Mouse (Mus musculus) intestine, embryonic 15.5 days (tissue): ENCODE measurements around the gene Cd2bp2. TPM values are rescaled to one million over a fixed set of nuclear protein-coding genes. Genes with fewer than 3 reads are reported as not detected.

Experiments used
- ATAC-seq: fragments of 200-750 bp; cut with Nextera tagmentation; 2 replicates; pipeline ENCODE4 v1.8.0; 2017; ENCODE audit warnings: moderate TSS enrichment, moderate library complexity
- H3K27ac ChIP-seq: fragments of 300-500 bp; sonication (generic); 2 replicates; pipeline ENCODE4 v1.5.1; 2015; ENCODE audit warnings: mild to moderate bottlenecking, inconsistent platforms
- H3K27me3 ChIP-seq: fragments of 300-500 bp; sonication (generic); replicated peaks from 2 replicates; pipeline ENCODE4 v1.6.1; 2015; ENCODE audit warnings: inconsistent platforms
- H3K36me3 ChIP-seq: fragments of 300-500 bp; sonication (generic); 2 replicates; pipeline ENCODE4 v1.6.1; 2015; ENCODE audit warnings: inconsistent platforms
- H3K4me1 ChIP-seq: fragments of 300-500 bp; sonication (generic); replicated peaks from 2 replicates; pipeline ENCODE4 v1.6.1; 2015; ENCODE audit warnings: inconsistent platforms
- H3K4me2 ChIP-seq: fragments of 300-500 bp; sonication (generic); replicated peaks from 2 replicates; pipeline ENCODE4 v1.6.1; 2015; ENCODE audit warnings: mild to moderate bottlenecking, inconsistent platforms
- H3K4me3 ChIP-seq: fragments of 300-500 bp; sonication (generic); replicated peaks from 2 replicates; pipeline ENCODE4 v1.5.1; 2015; ENCODE audit warnings: inconsistent platforms
- H3K9ac ChIP-seq: fragments of 300-500 bp; sonication (generic); 2 replicates; pipeline ENCODE4 v1.6.1; 2015; ENCODE audit warnings: inconsistent platforms
- H3K9me3 ChIP-seq: fragments of 300-500 bp; sonication (generic); 2 replicates; pipeline ENCODE4 v1.6.1; 2016; ENCODE audit warnings: inconsistent platforms
- WGBS: fragments of 180-500 bp; shearing (Covaris S2); methylation state at CpG from one replicate; pipeline ENCODE4 v1.1.7; 2015; 5-methylcytosine and 5-hydroxymethylcytosine counted together
- polyA plus RNA-seq: library from polyadenylated mRNA; unstranded; fragments of >200 nt; fragmentation: Nextera tagmentation; extraction: Ambion mirVana; gene quantifications from 2 replicates; pipeline ENCODE4 v1.2.1, GENCODE M21; 2015

Cd2bp2 gene
- polyA plus RNA-seq, 1 experiment from 2014 or later: 43.4 TPM

DNA sequence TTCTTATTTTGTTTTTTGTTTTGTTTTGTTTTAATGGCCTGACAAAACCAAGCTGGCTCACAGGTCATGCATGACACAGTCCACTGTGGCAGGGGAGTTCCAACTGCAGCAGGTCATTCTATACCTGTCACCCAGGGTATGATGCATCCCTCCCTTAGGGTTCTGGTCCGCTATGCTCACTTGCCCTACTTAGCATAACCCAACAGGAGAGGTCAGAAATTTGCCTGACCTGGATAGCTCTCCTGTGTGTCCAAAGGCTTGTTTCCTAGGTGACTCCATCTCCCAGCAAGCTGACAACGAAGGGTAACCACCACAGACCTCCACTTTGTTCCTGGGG, 49.6 kb downstream of the Cd2bp2 start:
- WGBS: 69% methylated on average over 2 of the region's 2 CpGs

DNA sequence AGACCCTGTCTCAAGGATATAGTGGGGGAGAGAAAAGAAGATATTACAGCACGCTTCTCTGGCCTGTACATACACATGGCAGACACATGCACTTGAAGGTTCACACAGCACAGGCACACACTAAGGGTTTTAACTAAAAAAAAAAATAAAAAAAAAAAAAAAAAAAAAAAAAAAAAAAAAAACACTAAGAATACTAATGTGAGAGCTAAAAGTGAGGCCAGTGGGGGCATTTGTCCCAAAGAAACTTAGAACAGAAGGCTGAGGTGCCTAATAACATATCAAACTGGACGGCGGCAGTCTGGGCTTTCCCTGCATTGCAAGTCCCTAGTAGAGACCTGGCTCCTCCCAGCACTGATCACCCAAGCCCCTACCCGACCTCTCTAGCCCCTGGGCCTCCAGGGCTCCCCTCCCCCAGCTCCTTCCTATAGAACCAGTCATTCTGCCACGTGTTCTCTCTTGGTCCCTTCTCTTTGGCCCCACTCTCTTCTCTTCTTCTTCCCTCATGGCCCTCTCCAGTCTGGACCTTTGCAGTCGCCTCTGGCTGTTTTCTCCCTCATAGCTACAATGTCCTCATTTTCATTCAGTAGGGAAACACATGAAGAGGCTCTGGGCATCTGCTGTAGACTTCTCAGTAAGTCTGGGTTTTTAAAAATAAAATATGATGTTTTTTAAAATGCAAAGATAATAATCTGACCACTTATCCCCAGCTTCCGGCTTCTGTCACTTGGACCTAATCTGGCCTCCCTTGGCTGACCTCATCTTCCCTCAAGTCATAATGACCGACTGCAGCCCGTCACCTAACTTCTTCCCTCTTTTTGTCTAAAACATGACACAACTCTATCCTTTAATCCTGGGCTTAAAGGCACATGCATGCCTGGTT, 50.2 kb downstream of the Cd2bp2 start:
- Histone ChIP-seq H3K27me3 (no peaks in the 10 kb centered on the region), H3K36me3 (no peaks in the 10 kb centered on the region), H3K9me3 (no peaks in the 10 kb centered on the region), H3K4me1 (no peaks in the 10 kb centered on the region), H3K4me3 (no peak overlapping the region), H3K9ac (no peak overlapping the region), H3K4me2 (no peak overlapping the region), H3K27ac (no peak overlapping the region)
- no peak for ATAC-seq
- 54% methylated on average over 9 of the region's 9 CpGs for WGBS

More for the DNA sequence above, 49.6 kb downstream of the Cd2bp2 start:
- H3K4me1 ChIP-seq: no peaks in the 10 kb centered on the region
- no peak overlapping the region for H3K9ac ChIP-seq
- no peaks in the 10 kb centered on the region for H3K27me3 ChIP-seq
- no peak overlapping the region for H3K4me3 ChIP-seq
- H3K27ac ChIP-seq: no peak overlapping the region
- no peak for ATAC-seq
- no peaks in the 10 kb centered on the region for H3K36me3 ChIP-seq
- H3K9me3 ChIP-seq: no peaks in the 10 kb centered on the region
- no peak overlapping the region for H3K4me2 ChIP-seq

DNA sequence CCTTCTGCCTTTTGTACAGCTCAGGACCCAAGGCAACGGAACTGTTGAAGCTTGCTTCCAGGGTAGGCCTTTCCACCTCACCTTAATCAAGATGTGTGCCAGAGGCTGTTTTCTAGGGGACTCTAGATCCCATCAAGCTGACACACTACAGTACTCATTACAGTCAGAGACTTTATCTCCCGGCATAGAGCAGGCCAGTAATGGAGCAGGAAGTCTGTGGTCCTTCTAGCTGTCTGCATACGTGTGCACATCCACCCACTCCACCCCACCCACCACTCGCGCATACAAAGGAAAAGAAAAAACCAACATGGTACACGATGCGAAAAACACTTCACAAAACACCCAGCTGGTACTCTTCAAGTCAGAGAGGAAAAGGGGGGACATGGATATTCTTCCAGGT, 51.4 kb downstream of the Cd2bp2 start:
- no peak for ATAC-seq
- H3K4me3 ChIP-seq: no peak overlapping the region
- WGBS: 86% methylated on average over 7 of the region's 7 CpGs
- H3K9me3 ChIP-seq: no peaks in the 10 kb centered on the region
- H3K27me3 ChIP-seq: no peaks in the 10 kb centered on the region
- H3K27ac ChIP-seq: no peak overlapping the region
- H3K9ac ChIP-seq: no peak overlapping the region
- no peaks in the 10 kb centered on the region for H3K36me3 ChIP-seq
- no peak overlapping the region for H3K4me2 ChIP-seq
- H3K4me1 ChIP-seq: no peaks in the 10 kb centered on the region

DNA sequence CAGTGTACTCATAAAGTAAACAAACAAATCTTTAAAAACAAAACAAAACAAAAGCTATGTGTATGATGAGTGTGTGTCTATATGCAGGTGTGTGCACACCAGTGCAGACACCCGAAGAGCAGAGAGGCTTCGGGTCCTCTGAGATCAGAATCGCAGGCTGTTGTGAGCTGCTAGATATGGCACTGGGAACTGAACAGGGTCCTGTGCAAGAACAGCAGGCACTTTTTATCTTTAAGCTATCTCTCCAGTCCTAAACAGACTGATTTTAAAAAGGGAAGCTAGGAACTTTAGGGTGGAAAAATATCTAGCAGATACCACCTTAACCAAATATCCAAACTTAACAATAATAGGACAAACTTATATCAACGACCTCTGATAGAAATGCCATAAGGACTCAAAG, 53.2 kb downstream of the Cd2bp2 start:
- H3K4me3 ChIP-seq: no peak overlapping the region
- H3K27ac ChIP-seq: no peak overlapping the region
- WGBS: 87% methylated on average over 4 of the region's 4 CpGs
- H3K9me3 ChIP-seq: no peaks in the 10 kb centered on the region
- no peaks in the 10 kb centered on the region for H3K4me1 ChIP-seq
- no peak overlapping the region for H3K9ac ChIP-seq
- no peaks in the 10 kb centered on the region for H3K27me3 ChIP-seq
- no peaks in the 10 kb centered on the region for H3K36me3 ChIP-seq
- no peak for ATAC-seq
- no peak overlapping the region for H3K4me2 ChIP-seq

DNA sequence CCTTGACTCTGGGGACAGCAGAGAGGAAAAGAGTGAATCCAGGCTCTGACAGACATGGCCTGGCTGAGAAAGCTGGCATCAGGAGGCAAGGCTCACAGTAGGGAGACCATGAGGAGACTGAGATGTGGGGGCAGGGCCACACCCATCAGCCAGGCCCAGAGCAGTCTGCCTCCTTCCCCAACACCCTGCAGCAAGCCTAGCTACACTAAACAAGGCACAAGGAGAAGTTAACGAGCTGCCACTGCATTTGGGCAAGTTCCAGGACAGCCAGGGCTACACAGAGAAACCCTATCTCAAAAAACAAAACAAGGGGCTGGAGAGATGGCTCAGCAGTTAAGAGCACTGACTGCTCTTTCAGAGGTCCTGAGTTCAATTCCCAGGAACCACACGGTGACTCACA, 53.6 kb downstream of the Cd2bp2 start:
- 69% methylated on average over 2 of the region's 2 CpGs for WGBS
- no peak for ATAC-seq
- no peaks in the 10 kb centered on the region for H3K27me3 ChIP-seq

More for the DNA sequence above, 53.6 kb downstream of the Cd2bp2 start:
- Histone ChIP-seq H3K4me1 (no peaks in the 10 kb centered on the region), H3K36me3 (no peaks in the 10 kb centered on the region), H3K9ac (no peak overlapping the region), H3K9me3 (no peaks in the 10 kb centered on the region), H3K4me3 (no peak overlapping the region), H3K27ac (no peak overlapping the region), H3K4me2 (no peak overlapping the region)

Other genes with a start within 250 kb of the Cd2bp2 start
- gene Asphd1, start 246.5 kb downstream of the Cd2bp2 start, polyA plus RNA-seq: 0.32 and 0.46 TPM in 2 replicates
- gene Sez6l2, start 245.5 kb downstream of the Cd2bp2 start, polyA plus RNA-seq: 2.4 and 2.9 TPM in 2 replicates
- gene Cdipt, start 220.1 kb downstream of the Cd2bp2 start, polyA plus RNA-seq: 123 and 136 TPM in 2 replicates
- 0.98 and 2.3 TPM in 2 replicates for gene Cdiptos, start 220.0 kb downstream of the Cd2bp2 start, polyA plus RNA-seq
- 58.3 and 59.2 TPM in 2 replicates for gene Mvp, start 181.4 kb downstream of the Cd2bp2 start, polyA plus RNA-seq
- gene Pagr1b, start 179.6 kb downstream of the Cd2bp2 start, polyA plus RNA-seq: 0.43 and 1.5 TPM in 2 replicates
- 48.4 and 52.6 TPM in 2 replicates for gene Pagr1a, start 178.7 kb downstream of the Cd2bp2 start, polyA plus RNA-seq
- gene Gm42742, start 175.0 kb downstream of the Cd2bp2 start, polyA plus RNA-seq: 41.5 and 51.1 TPM in 2 replicates
- 4.3 and 5.0 TPM in 2 replicates for gene Prrt2, start 174.8 kb downstream of the Cd2bp2 start, polyA plus RNA-seq
- 66.6 and 68.8 TPM in 2 replicates for gene Maz, start 169.0 kb downstream of the Cd2bp2 start, polyA plus RNA-seq
- gene Kif22, start 153.6 kb downstream of the Cd2bp2 start, polyA plus RNA-seq: 101 and 107 TPM in 2 replicates
- gene Zg16, start 108.7 kb downstream of the Cd2bp2 start, polyA plus RNA-seq: 7.6 and 28.5 TPM in 2 replicates
- 4.4 TPM in 2 replicates for gene AI467606, start 104.7 kb downstream of the Cd2bp2 start, polyA plus RNA-seq
- 5.3 and 6.1 TPM in 2 replicates for gene Qprt, start 73.8 kb downstream of the Cd2bp2 start, polyA plus RNA-seq
- 0.18 and 0.36 TPM in 2 replicates for gene Spn, start 58.2 kb downstream of the Cd2bp2 start, polyA plus RNA-seq
- 23.2 and 23.6 TPM in 2 replicates for gene Tbc1d10b, start 12.4 kb upstream of the Cd2bp2 start, polyA plus RNA-seq
- gene Mylpf, start 12.8 kb upstream of the Cd2bp2 start, polyA plus RNA-seq: 15.4 and 21.1 TPM in 2 replicates
- gene Zfp553, start 37.0 kb upstream of the Cd2bp2 start, polyA plus RNA-seq: 24.7 and 27.5 TPM in 2 replicates
- gene Sept1, start 37.1 kb upstream of the Cd2bp2 start, polyA plus RNA-seq: 13.8 and 16.0 TPM in 2 replicates
- 41.0 and 44.5 TPM in 2 replicates for gene Zfp771, start 48.2 kb upstream of the Cd2bp2 start, polyA plus RNA-seq
- 216 and 219 TPM in 2 replicates for gene Dctpp1, start 64.7 kb upstream of the Cd2bp2 start, polyA plus RNA-seq
- 205 and 233 TPM in 2 replicates for gene Sephs2, start 78.0 kb upstream of the Cd2bp2 start, polyA plus RNA-seq
- 2.0 and 2.5 TPM in 2 replicates for gene Itgal, start 100.2 kb upstream of the Cd2bp2 start, polyA plus RNA-seq
- 18.9 and 19.9 TPM in 2 replicates for gene Zfp768, start 149.5 kb upstream of the Cd2bp2 start, polyA plus RNA-seq
- 10.5 and 11.5 TPM in 2 replicates for gene Zfp747, start 180.0 kb upstream of the Cd2bp2 start, polyA plus RNA-seq
- gene 9130019O22Rik, start 191.1 kb upstream of the Cd2bp2 start, polyA plus RNA-seq: 6.3 TPM in 2 replicates
- 8.0 and 9.3 TPM in 2 replicates for gene E430018J23Rik, start 197.6 kb upstream of the Cd2bp2 start, polyA plus RNA-seq
- gene Zfp764, start 210.8 kb upstream of the Cd2bp2 start, polyA plus RNA-seq: 7.5 and 8.3 TPM in 2 replicates
- gene Zfp688, start 226.0 kb upstream of the Cd2bp2 start, polyA plus RNA-seq: 22.6 and 24.8 TPM in 2 replicates